Mouse (Mus musculus) right cerebral cortex, postnatal 10 days (tissue): ENCODE measurements around the gene Avil.
A peak's percentile ranks its signal among the peaks of the same experiment; 100 is the strongest.

Experiments
- DNase-seq, 2 experiments: peaks; one replicate each; pipeline ENCODE4 v3.0.0; 2021; ENCODE audit warnings: low spot score in 2 of 2

The Avil gene

GRCm38 (mm10) chr10:127000529-127000928, at the start of gene Avil:
Gene Avil (plus strand): TSS chr10:127000709.
- no peak for DNase-seq

GRCm38 (mm10) chr10:126952375-126952774, 48.1 kb upstream of the Avil start:
- DNase-seq, result no peak

GRCm38 (mm10) chr10:126953029-126953471, 47.5 kb upstream of the Avil start:
- peak in 1 of 2 experiments; percentile 56 for DNase-seq

- peak in 1 of 2 experiments; percentile 77 for DNase-seq
Observed at GRCm38 (mm10) chr10:126956692-126957358, 43.7 kb upstream of the Avil start.

GRCm38 (mm10) chr10:126957359-126958107, 43.0 kb upstream of the Avil start:
- peak; percentile 83 to 89 for DNase-seq

GRCm38 (mm10) chr10:126960496-126960895, 40.0 kb upstream of the Avil start:
- DNase-seq, result no peak

GRCm38 (mm10) chr10:126961757-126962156, 38.8 kb upstream of the Avil start:
- DNase-seq, result peak; percentile 67 to 76

- peak in 1 of 2 experiments; percentile 69 for DNase-seq
Observed at GRCm38 (mm10) chr10:126962271-126962965, 38.1 kb upstream of the Avil start.

- DNase-seq, result no peak
Observed at GRCm38 (mm10) chr10:126962966-126963330, 37.6 kb upstream of the Avil start.

- no peak for DNase-seq
Observed at GRCm38 (mm10) chr10:126963821-126964220, 36.7 kb upstream of the Avil start.

GRCm38 (mm10) chr10:126971363-126972050, 29.0 kb upstream of the Avil start:
- no peak for DNase-seq

- no peak for DNase-seq
Observed at GRCm38 (mm10) chr10:126972051-126972725, 28.3 kb upstream of the Avil start.

- DNase-seq, result no peak
Observed at GRCm38 (mm10) chr10:126972988-126973387, 27.5 kb upstream of the Avil start.

- DNase-seq, result no peak
Observed at GRCm38 (mm10) chr10:126975706-126976105, 24.8 kb upstream of the Avil start.

GRCm38 (mm10) chr10:126977076-126977475, 23.4 kb upstream of the Avil start:
- peak in 1 of 2 experiments; percentile 34 for DNase-seq

- peak; percentile 100 for DNase-seq
Observed at GRCm38 (mm10) chr10:126978277-126978994, 22.1 kb upstream of the Avil start, which contains the start of gene Ctdsp2. Gene Ctdsp2 (plus strand): TSS chr10:126978717.

- peak; percentile 69 to 75 for DNase-seq
Observed at GRCm38 (mm10) chr10:126979121-126979635, 21.3 kb upstream of the Avil start.

- DNase-seq, result peak; percentile 63 to 71
Observed at GRCm38 (mm10) chr10:126979636-126980151, 20.8 kb upstream of the Avil start.

GRCm38 (mm10) chr10:126980221-126980932, 20.1 kb upstream of the Avil start:
- peak; percentile 83 to 86 for DNase-seq
